Mouse (Mus musculus) gastrocnemius, postnatal 36 days (tissue): ENCODE measurements at regions not wholly inside any gene's neighbourhood (a gene's known extent, or its start where the extent isn't known, plus 50 kb on each side); places are given as distances from the start of the nearest gene placed in this dataset.
"Not testable (repeated sequence)": the region's sequence is repeated elsewhere in the genome, so short reads cannot be mapped to it uniquely, and the experiment has no call there.

Source experiments
- DNase-seq, 2 experiments: peaks; one replicate each; pipeline ENCODE4 v3.0.0; 2022
- intact Hi-C: fragments of 180-260 bp; cut with DNase I; formaldehyde crosslinking; loops from one replicate; pipeline ENCODE4 v1.15.1; 2025

DNA sequence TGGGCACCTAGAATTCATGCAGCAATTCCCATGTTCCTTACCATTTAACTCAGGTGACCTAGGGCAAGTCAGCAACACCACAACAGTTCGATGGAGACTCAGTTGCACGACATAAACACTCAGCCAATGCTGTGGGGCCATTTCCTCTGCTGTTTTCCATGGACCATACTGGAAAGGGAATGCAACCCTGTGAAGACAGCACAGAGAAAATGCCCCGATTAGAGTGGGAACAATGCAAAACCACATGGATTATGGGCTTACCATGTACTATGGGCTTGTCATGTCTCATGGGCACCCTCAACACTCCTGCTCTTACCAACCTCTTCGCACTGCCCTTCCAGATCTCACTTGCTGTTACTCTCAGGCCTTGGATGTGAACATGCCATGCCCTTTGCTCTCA lies 207.6 kb downstream of the Snurf start:
- DNase-seq, intact Hi-C loops: not testable (repeated sequence)

DNA sequence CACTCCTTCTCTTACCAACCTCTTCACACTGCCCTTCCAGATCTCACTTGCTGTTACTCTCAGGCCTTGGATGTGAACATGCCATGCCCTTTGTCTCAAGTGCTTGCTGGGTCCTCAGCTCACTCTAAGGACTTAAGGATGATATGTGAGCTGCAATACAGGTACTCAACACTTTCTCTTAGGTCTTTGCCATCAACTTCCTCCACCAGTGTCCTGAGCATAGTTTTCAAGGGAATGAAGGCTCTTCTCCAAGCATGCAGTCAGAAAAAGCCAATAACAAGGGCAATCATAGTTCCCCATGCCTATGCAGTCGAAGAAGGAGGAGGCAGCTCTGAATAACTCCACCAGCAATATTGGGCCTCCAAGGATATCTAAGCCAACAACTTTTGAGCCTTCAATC lies 235.1 kb downstream of the Snurf start:
- peak; percentile 3 to 10 for DNase-seq
- intact Hi-C loops: not testable (repeated sequence)

DNA sequence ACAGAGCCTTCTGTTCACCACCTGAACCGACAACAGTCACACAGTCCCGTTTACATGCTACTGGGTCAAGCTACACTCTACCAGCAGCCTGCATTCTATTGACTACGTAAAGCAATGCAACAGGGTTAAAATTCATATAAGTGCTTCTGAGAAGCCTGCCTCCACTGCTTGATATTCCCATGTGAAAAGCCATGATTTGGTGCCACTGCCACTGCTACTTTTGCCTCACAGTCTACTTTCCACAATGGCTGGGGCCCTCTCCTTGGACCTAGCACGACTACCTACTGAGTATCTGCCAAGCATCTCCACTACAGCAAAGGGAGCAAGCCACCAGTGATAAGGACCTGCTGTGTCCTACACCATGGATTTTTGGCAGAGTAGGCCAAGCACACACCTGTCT lies 236.2 kb downstream of the Snurf start:
- intact Hi-C loops: not testable (repeated sequence)
- DNase-seq: peak in 1 of 2 experiments; percentile 40

DNA sequence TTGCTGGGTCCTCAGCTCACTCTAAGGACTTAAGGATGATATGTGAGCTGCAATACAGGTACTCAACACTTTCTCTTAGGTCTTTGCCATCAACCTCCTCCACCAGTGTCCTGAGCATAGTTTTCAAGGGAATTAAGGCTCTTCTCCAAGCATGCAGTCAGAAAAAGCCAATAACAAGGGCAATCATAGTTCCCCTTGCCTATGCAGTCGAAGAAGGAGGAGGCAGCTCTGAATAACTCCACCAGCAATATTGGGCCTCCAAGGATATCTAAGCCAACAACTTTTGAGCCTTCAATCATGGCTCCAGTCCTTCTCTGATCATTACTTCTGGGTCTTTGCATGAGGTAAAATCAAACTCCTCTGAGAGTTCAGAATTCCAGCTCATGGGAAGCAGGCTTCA lies 237.5 kb downstream of the Snurf start:
- peak in 1 of 2 experiments; percentile 12 for DNase-seq
- intact Hi-C loops: not testable (repeated sequence)
